Mouse (Mus musculus) limb, embryonic 13.5 days (tissue): ENCODE data around the gene Frmd8. TPM values are rescaled to one million over a fixed set of nuclear protein-coding genes. Genes with fewer than 3 reads are reported as not detected.
"Not testable (repeated sequence)": the region's sequence is repeated elsewhere in the genome, so short reads cannot be mapped to it uniquely, and the experiment has no call there.

Experiments used
- ATAC-seq: fragments of 200-750 bp; cut with Nextera tagmentation; 2 replicates; pipeline ENCODE4 v1.8.0; 2017; ENCODE audit warnings: low read depth, moderate number of reproducible peaks, moderate TSS enrichment; ENCODE audit not compliant: low FRiP score
- H3K27ac ChIP-seq: fragments of 300-500 bp; sonication (generic); 2 replicates; pipeline ENCODE4 v1.5.1; 2015; ENCODE audit warnings: inconsistent platforms, mild to moderate bottlenecking, moderate library complexity
- H3K27me3 ChIP-seq: fragments of 300-500 bp; sonication (generic); 2 replicates; pipeline ENCODE4 v1.6.1; 2015; ENCODE audit warnings: mild to moderate bottlenecking, inconsistent platforms
- H3K36me3 ChIP-seq: fragments of 300-500 bp; sonication (generic); 2 replicates; pipeline ENCODE4 v1.6.1; 2015; ENCODE audit warnings: inconsistent platforms, mild to moderate bottlenecking, moderate library complexity
- H3K4me1 ChIP-seq: fragments of 300-500 bp; sonication (generic); 2 replicates; pipeline ENCODE4 v1.6.1; 2015; ENCODE audit warnings: inconsistent platforms
- H3K4me2 ChIP-seq: fragments of 300-500 bp; sonication (generic); replicated peaks from 2 replicates; pipeline ENCODE4 v1.6.1; 2015; ENCODE audit warnings: inconsistent platforms, mild to moderate bottlenecking, moderate library complexity
- H3K4me3 ChIP-seq: fragments of 300-500 bp; sonication (generic); 2 replicates; pipeline ENCODE4 v1.5.1; 2015; ENCODE audit warnings: moderate library complexity, mild to moderate bottlenecking, inconsistent platforms
- H3K9ac ChIP-seq: fragments of 300-500 bp; sonication (generic); 2 replicates; pipeline ENCODE4 v1.6.1; 2015; ENCODE audit warnings: mild to moderate bottlenecking, inconsistent platforms
- H3K9me3 ChIP-seq: fragments of 300-500 bp; sonication (generic); 2 replicates; pipeline ENCODE4 v1.6.1; 2016; ENCODE audit warnings: inconsistent platforms
- WGBS: fragments of 180-500 bp; shearing (Covaris S2); methylation state at CpG from one replicate; pipeline ENCODE4 v1.1.7; 2015; 5-methylcytosine and 5-hydroxymethylcytosine counted together
- polyA plus RNA-seq: library from polyadenylated mRNA; unstranded; fragments of >200 nt; fragmentation: Nextera tagmentation; extraction: Ambion mirVana; gene quantifications from 2 replicates; pipeline ENCODE4 v1.2.1, GENCODE M21; 2015

The Frmd8 gene
- polyA plus RNA-seq, 1 experiment from 2014 or later: 32.2 TPM

DNA sequence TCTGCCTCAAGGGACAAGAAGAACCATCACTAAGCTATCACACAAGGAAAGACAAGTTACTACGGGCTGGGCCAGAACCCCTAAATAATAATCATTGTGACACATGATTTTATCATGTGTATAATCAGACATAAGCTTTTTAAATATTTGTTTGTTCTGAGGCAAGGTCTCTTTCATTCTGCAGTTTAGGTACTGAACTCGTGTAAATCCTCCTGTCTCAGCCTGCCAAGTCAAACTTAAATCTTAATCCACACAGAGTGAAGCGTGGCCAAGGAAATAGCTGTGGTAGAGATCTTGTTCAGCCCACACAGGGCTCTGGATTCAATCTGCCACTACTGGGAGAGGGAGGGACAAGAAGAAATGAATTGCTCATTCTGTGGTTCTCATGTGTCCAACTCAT is 32.2 kb upstream of the Frmd8 start:
- WGBS: 82% methylated on average over 3 of the region's 3 CpGs
- no peaks in the 10 kb centered on the region for H3K9me3 ChIP-seq
- H3K27ac ChIP-seq: no peak overlapping the region
- no peak overlapping the region for H3K9ac ChIP-seq
- peaks cover 57% of the 10 kb centered on the region for H3K36me3 ChIP-seq
- H3K27me3 ChIP-seq: no peaks in the 10 kb centered on the region
- no peak overlapping the region for H3K4me3 ChIP-seq
- no peak overlapping the region for H3K4me2 ChIP-seq
- no peak for ATAC-seq
- peaks cover 22% of the 10 kb centered on the region for H3K4me1 ChIP-seq

DNA sequence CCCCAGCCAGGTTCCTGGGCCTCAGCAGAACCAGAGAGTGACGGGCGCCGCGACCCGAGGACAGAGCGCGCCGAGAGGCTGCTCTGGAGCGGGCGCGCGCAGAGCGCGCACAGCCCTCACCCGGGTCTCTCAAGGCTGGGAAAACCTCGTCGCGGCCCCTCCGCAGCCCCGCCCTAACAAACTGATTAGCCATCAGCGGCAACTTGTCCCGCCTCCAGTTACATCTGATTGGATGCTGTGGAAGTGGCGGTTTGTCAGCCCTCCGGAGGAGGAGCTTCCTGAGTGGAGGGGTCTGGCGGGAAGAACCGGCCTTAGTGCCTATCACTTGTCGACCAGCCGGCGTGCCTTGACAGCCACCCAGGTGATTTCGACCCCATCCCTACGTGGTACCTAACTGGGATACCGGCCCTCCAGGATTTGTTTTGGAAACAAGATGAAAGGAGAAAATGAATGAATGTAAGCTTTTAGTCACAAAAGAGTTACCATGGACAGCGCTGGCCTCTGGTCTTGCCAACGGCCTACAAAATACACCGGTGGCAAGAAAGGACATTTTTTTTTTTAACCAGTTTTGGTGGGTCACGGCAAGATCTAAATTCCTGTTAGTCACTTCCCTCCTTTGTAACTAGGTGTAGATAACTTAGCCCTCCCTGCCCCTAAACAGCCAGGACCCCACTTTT is 19.1 kb upstream of the Frmd8 start, which contains the start of gene Tigd3:
Tigd3 (minus strand) TSS at position 148 of the 677 bp plus-strand sequence.
- Histone ChIP-seq H3K9ac (peak within 1 kb of the TSS; percentile 82), H3K4me3 (peak within 1 kb of the TSS; percentile 62), H3K36me3 (peaks cover 42% of the 10 kb centered on the region), H3K4me1 (peaks cover 19% of the 10 kb centered on the region), H3K27ac (peak within 1 kb of the TSS; percentile 22), H3K4me2 (peak within 1 kb of the TSS; percentile 90), H3K27me3 (no peaks in the 10 kb centered on the region), H3K9me3 (no peaks in the 10 kb centered on the region)
- peak; percentile 98 for ATAC-seq
- WGBS: 3% methylated on average over 36 of the region's 36 CpGs

DNA sequence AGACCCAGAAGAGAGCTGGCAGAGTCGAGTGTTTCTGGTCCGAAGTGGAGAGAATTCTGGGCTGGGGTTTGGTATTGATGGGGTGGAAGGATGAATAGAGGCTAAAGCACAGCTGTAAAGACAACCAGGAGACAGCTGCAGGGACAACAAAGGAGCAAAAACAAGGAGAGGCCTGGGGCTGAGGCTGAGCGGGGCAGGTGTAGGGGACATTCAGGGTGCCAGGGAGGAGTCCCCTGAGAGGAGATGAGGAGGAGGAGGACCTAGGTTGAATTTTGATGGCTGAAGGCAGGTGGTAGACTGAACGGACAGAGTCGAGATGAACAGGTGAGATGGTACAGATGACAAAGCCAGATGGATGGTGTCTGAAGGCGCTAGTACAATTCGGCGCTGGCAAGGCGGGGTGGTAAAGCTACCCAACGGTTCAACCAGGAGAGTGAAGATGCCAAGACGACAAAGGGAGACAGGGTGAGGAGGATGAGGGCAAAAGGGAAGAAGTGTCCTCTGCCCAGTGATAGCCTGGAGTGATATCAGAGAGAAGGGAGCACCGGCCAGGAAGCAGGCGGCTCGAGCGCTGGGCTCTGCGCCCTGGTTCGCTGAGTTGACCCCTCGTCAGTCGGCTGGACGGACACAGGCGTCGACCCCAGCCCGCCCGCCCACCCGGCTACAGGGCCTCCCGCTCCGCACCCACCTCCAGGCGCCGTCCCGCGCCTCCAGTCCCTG is 18.4 kb upstream of the Frmd8 start:
- Histone ChIP-seq H3K27ac (peak overlapping the region; percentile 22; the same call in 1 of the 2 replicates), H3K27me3 (no peaks in the 10 kb centered on the region), H3K4me3 (peak overlapping the region; percentile 62), H3K4me1 (peaks cover 19% of the 10 kb centered on the region), H3K36me3 (peaks cover 38% of the 10 kb centered on the region), H3K4me2 (peak overlapping the region; percentile 90), H3K9me3 (no peaks in the 10 kb centered on the region), H3K9ac (peak overlapping the region; percentile 82)
- WGBS: 13% methylated on average over 27 of the region's 31 CpGs
- peak; percentile 42 for ATAC-seq

DNA sequence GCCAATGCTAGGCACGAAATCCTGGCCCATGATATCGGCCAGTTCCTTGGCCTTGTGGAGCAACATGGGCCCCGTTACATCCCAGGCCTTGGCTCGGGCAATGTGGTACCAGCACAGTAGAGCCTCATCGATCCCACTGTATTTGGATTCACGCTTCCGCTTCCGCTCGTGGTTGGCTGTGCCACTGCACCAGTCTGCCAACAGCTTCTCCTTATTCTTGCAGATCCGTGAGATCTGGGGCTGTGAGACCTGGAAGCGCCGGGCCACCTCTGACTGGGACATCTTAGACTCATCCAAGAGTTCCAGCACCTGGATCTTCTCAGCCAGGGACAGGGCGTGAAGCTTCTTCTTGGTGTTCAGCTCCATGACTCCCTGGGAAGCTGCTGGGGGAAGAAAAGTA is 17.7 kb upstream of the Frmd8 start:
- H3K27me3 ChIP-seq: no peaks in the 10 kb centered on the region
- H3K4me2 ChIP-seq: peak overlapping the region; percentile 90
- H3K9ac ChIP-seq: peak overlapping the region; percentile 82
- no peak for ATAC-seq
- H3K27ac ChIP-seq: no peak overlapping the region
- no peaks in the 10 kb centered on the region for H3K9me3 ChIP-seq
- H3K36me3 ChIP-seq: peaks cover 33% of the 10 kb centered on the region
- H3K4me3 ChIP-seq: peak overlapping the region; percentile 62
- H3K4me1 ChIP-seq: peaks cover 19% of the 10 kb centered on the region
- 94% methylated on average over 13 of the region's 13 CpGs for WGBS

DNA sequence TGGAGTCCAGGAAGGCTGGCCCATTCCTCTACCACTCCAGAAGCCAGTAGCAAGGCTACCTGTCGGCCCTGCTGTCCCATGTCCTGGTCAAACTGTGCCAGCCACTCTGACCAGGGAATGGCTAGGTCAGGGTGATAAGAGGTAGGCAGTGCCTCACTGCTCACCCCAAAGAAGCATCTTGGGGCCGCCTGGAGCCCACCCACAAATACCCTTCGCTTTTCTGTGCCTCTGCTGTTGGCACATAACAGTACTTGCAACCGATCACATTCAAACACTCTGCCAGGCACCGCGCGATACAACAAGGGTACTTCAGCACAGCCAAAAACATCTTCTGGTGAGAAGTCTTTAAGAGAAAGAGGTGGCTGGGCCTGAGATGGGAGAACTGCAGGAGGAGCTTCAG is 17.2 kb upstream of the Frmd8 start:
- no peak overlapping the region for H3K4me3 ChIP-seq
- 94% methylated on average over 7 of the region's 7 CpGs for WGBS
- H3K9ac ChIP-seq: no peak overlapping the region
- no peak for ATAC-seq
- peaks cover 19% of the 10 kb centered on the region for H3K4me1 ChIP-seq
- no peaks in the 10 kb centered on the region for H3K9me3 ChIP-seq
- no peak overlapping the region for H3K27ac ChIP-seq
- H3K4me2 ChIP-seq: no peak overlapping the region
- peaks cover 28% of the 10 kb centered on the region for H3K36me3 ChIP-seq
- H3K27me3 ChIP-seq: no peaks in the 10 kb centered on the region

DNA sequence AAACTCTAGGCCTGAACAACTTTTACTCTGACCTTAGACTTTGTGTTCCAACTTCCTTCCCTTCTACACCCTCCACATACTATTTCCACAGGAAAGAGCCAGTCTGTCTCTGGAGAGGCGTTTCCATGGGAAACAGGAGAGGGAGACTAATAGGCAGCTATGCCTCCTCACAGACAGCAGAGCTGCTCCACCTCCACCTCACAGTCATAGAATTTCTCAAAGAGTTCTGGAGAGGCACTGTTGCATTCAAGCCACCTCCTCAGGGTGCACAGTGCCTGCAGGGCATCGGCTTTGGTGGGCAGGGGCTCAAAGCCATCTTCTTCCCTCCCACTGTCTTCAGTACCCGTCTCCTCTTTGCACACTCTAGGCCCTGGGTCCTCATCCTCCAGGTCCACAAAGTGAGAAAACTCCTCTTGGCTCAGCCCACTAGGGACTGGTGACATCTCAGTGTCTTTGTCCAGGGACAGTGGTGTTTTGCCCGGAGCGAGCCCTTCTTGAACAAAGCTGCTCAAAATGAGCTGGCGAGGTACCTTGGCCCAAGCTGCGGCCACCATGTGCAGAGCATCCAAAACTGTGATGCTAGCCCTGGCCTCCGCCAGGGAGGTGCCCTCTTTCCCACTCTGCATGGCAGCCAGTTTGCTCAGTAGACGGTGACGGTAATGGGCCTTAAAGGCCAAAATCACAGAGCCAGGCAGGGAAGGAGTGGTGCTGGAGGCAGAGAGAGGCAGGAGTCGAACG is 16.6 kb upstream of the Frmd8 start:
- Histone ChIP-seq H3K9ac (no peak overlapping the region), H3K4me2 (peak overlapping the region; percentile 7; the same call in 1 of the 2 replicates), H3K27ac (no peak overlapping the region), H3K36me3 (peaks cover 23% of the 10 kb centered on the region), H3K4me1 (peaks cover 19% of the 10 kb centered on the region), H3K9me3 (no peaks in the 10 kb centered on the region), H3K27me3 (no peaks in the 10 kb centered on the region), H3K4me3 (no peak overlapping the region)
- ATAC-seq: no peak
- WGBS: 89% methylated on average over 12 of the region's 12 CpGs

DNA sequence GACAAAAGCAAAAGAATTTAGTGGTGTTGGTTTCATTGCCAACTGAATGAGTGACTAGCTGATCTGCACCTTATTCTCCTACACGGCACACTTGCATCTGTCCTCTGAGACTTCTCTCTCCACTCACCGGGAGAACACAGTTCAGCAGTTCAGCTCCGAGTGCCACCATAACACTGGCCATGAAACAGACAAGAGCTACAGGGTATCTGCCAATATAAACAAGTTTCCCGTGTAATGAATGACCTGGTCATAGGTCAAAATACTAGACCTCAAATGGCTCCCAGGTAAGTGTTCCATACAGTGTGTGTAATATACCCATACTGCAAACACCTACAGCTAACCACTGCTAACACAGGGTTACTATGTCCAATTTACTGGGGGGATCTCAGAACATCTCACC is 14.1 kb upstream of the Frmd8 start:
- H3K36me3 ChIP-seq: peaks cover 12% of the 10 kb centered on the region
- H3K27me3 ChIP-seq: no peaks in the 10 kb centered on the region
- no peaks in the 10 kb centered on the region for H3K9me3 ChIP-seq
- peaks cover 13% of the 10 kb centered on the region for H3K4me1 ChIP-seq
- no peak overlapping the region for H3K27ac ChIP-seq
- 78% methylated on average over 4 of the region's 4 CpGs for WGBS
- H3K4me3 ChIP-seq: no peak overlapping the region
- H3K9ac ChIP-seq: no peak overlapping the region
- H3K4me2 ChIP-seq: no peak overlapping the region
- ATAC-seq: no peak

DNA sequence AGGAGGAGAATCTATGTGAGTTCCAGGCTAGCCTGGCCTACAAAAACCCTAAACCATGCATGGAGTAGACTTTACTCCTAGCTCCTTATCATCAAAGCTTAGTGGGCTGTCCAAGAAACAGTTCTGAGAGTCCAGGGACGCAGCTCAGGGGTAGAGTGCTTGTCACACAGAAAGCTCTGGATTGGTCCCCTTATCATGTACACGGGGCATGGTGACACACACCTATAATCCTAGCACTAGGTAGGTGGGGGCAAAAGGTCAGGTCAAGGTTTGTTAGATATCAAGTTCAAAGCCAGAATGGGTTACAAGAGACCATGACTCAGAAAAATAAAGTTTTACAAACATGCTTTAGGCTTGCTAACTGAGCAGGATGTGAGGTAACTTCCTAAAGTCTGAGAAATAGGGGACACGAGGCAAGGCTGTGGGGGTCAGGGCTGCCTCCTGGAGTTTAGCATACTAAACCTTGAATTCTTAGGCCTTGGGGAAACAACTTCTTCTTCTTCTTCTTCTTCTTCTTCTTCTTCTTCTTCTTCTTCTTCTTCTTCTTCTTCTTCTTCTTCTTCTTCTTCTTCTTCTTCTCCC is 12.3 kb upstream of the Frmd8 start:
- Histone ChIP-seq H3K9ac (no peak overlapping the region), H3K9me3 (no peaks in the 10 kb centered on the region), H3K4me1 (0 out of 2 replicates have a peak, but pooled peaks cover 3% of the 10 kb centered on the region), H3K27ac (no peak overlapping the region), H3K36me3 (peaks cover 10% of the 10 kb centered on the region), H3K4me3 (no peak overlapping the region), H3K4me2 (no peak overlapping the region), H3K27me3 (no peaks in the 10 kb centered on the region)
- 73% methylated on average over 3 of the region's 3 CpGs for WGBS
- no peak for ATAC-seq

DNA sequence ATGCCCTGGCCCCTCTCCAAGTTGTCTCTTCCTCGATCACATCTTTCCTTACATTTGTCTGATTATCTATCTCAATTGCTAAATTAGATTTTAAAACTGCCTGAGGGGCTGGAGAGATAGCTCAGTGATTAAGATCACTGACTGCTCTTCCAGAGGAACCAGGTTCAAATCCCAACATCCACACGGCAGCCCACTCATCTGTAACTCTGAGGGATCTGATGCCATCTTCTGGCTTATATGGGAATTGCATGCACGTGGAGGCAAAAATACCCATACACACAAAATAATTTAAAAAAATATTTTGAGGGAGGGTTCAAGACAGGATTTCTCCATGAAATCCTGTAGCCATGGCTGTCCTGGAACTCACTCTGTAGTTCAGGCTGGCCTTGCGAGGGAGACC is 10.8 kb upstream of the Frmd8 start:
- whole genome bisulfite sequencing: 59% methylated on average over 4 of the region's 4 CpGs
- no peak overlapping the region for H3K4me3 ChIP-seq
- no peak overlapping the region for H3K27ac ChIP-seq
- H3K4me2 ChIP-seq: no peak overlapping the region
- H3K4me1 ChIP-seq: no peaks in the 10 kb centered on the region
- no peaks in the 10 kb centered on the region for H3K27me3 ChIP-seq
- H3K36me3 ChIP-seq: no peaks in the 10 kb centered on the region
- no peak overlapping the region for H3K9ac ChIP-seq
- H3K9me3 ChIP-seq: no peaks in the 10 kb centered on the region
- no peak for ATAC-seq

DNA sequence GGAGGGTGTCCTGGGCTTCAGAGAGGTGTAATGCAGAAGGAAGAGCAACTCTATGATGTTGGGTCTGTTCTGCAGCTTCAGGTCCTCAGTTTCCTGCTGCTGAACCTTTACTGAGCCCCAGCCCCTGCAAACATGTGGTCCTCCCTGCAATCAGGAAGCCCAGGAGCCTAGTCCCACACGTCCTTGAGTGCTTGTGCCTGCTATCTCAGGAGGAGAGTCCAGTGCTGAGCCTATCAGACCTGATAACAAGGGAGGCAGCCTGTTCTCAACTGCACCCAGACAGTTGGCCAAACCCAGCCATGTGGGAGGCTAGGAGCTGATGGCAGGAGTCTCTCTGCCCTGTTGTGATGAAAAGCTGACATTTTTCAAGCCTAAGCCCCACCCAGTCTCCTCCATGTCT is 8.9 kb upstream of the Frmd8 start:
- no peaks in the 10 kb centered on the region for H3K36me3 ChIP-seq
- H3K4me1 ChIP-seq: no peaks in the 10 kb centered on the region
- ATAC-seq: no peak
- H3K27me3 ChIP-seq: no peaks in the 10 kb centered on the region
- no peak overlapping the region for H3K4me2 ChIP-seq
- H3K27ac ChIP-seq: no peak overlapping the region
- H3K9ac ChIP-seq: peak overlapping the region; percentile 35; the same call in 1 of the 2 replicates
- WGBS: 34% methylated on average over 1 of the region's 1 CpGs
- no peak overlapping the region for H3K4me3 ChIP-seq
- H3K9me3 ChIP-seq: no peaks in the 10 kb centered on the region

DNA sequence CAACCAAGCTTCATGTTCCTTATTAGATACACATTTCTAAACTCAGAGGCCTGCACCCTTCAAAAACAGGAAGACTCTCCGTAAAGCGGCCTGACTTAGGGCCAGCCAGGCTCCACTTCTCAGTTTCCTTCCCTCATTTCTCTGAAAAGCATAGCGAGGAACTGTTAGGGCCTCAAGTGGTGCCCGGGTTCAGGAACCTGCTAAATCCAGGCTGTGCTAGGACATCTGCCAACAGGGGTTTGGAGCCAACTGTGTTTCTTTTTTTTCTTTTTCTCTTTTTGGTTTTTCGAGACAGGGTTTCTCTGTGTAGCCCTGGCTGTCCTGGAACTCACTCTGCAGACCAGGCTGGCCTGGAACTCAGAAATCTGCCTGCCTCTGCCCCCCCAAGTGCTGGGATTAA is 7.0 kb upstream of the Frmd8 start:
- H3K4me2 ChIP-seq, H3K4me3 ChIP-seq, ATAC-seq, H3K9ac ChIP-seq, H3K36me3 ChIP-seq, H3K9me3 ChIP-seq, H3K27me3 ChIP-seq, H3K27ac ChIP-seq: not testable (repeated sequence)
- H3K4me1 ChIP-seq: peaks cover 12% of the 10 kb centered on the region; the same call in 1 of the 2 replicates
- 79% methylated on average over 5 of the region's 5 CpGs for WGBS

DNA sequence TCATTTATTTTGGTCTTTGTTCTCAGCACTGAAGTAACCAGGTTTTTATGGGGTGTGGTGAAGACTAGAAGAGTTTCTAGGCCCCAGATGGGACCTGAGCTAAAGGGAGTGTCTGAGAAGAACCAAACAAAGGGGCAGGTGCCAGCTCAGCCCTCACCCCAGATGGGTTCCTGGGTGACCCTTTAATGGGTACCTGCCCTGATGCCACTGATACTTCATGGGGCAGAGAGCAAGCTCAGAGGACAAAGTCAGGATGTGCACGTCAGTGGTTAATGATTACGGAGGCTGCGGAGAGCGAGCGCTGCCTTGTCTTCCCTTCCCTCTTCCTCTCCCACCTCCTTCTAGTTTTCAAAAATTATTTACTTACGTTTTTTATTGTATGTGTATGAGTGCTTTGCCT is 6.1 kb upstream of the Frmd8 start:
- no peak overlapping the region for H3K4me2 ChIP-seq
- H3K27ac ChIP-seq: no peak overlapping the region
- ATAC-seq: no peak
- H3K4me1 ChIP-seq: peaks cover 12% of the 10 kb centered on the region; the same call in 1 of the 2 replicates
- H3K4me3 ChIP-seq: no peak overlapping the region
- no peaks in the 10 kb centered on the region for H3K9me3 ChIP-seq
- H3K9ac ChIP-seq: no peak overlapping the region
- H3K27me3 ChIP-seq: no peaks in the 10 kb centered on the region
- no peaks in the 10 kb centered on the region for H3K36me3 ChIP-seq
- 88% methylated on average over 6 of the region's 6 CpGs for WGBS
